Mouse (Mus musculus): ENCODE data around the gene Plau. TPM values are rescaled to one million over a fixed set of nuclear protein-coding genes. Genes with fewer than 3 reads are reported as not detected.

The Plau gene
- polyA plus RNA-seq, 1 experiment from 2014 or later: 0.88 TPM

- Histone ChIP-seq H3K4me2 (peak within 1 kb of the TSS; percentile 86), H3K4me3 (ENCODE audit: low read depth, low read length) (peak within 1 kb of the TSS; percentile 91), H3K36me3 (ENCODE audit: control insufficient read depth, insufficient read depth, low read length) (peaks cover 13% of the 10 kb centered on the region), H3K27ac (ENCODE audit: low read depth, low read length) (peak within 1 kb of the TSS; percentile 62), H3K4me1 (replicated peaks; ENCODE audit: control insufficient read depth, insufficient read depth, low read length) (peaks cover 27% of the 10 kb centered on the region), H3K9me3 (ENCODE audit: control insufficient read depth, low read length) (no peaks in the 10 kb centered on the region), H3K9ac (ENCODE audit: low read depth, low read length) (peak within 1 kb of the TSS; percentile 79), H3K27me3 (replicated peaks; ENCODE audit: control insufficient read depth, insufficient read depth, low read length) (no peaks in the 10 kb centered on the region)
- under 1% methylated on average over 39 of the region's 76 CpGs for WGBS
- peak; percentile 91 for ATAC-seq (replicated peaks; ENCODE audit: low FRiP score)
- peak; percentile 84 for DNase-seq (ENCODE audit: low spot score)
These were observed 42.5 kb upstream of the Plau start, which contains the start of gene Camk2g for GRCm38 (mm10) chr14:20793758-20794531. Gene Camk2g, minus strand, starts transcription at chr14:20794088.

DNA sequence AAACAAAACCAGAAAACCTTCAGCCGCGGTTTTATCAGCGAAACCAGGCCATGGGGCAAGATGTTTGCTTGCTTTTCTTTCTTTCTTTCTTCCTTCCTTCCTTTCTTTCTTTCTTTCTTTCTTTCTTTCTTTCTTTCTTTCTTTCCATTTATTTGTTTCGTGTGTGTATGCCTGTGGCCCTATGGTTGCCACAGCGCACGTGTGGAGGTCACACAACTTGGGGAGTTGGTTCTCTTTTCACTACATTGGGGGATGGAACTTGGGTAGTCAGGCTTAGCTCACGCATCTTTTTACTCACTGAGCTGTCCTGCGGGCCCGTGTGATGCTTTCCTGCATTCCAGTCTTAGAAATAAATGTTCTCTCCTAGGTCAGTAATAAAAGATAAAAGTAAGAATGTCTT lies 41.9 kb upstream of the Plau start:
- no peak for DNase-seq (ENCODE audit: low spot score)
- no peak for ATAC-seq (replicated peaks; ENCODE audit: low FRiP score)
- no peaks in the 10 kb centered on the region for H3K27me3 ChIP-seq (replicated peaks; ENCODE audit: control insufficient read depth, insufficient read depth, low read length)
- H3K36me3 ChIP-seq (ENCODE audit: control insufficient read depth, insufficient read depth, low read length): peaks cover 13% of the 10 kb centered on the region
- WGBS: 6% methylated on average over 9 of the region's 9 CpGs
- H3K9me3 ChIP-seq (ENCODE audit: control insufficient read depth, low read length): no peaks in the 10 kb centered on the region
- H3K4me1 ChIP-seq (replicated peaks; ENCODE audit: control insufficient read depth, insufficient read depth, low read length): peaks cover 27% of the 10 kb centered on the region
- no peak overlapping the region for H3K27ac ChIP-seq (ENCODE audit: low read depth, low read length)
- peak overlapping the region; percentile 86 for H3K4me2 ChIP-seq
- peak overlapping the region; percentile 69 for H3K9ac ChIP-seq (ENCODE audit: low read depth, low read length)
- peak overlapping the region; percentile 91 for H3K4me3 ChIP-seq (ENCODE audit: low read depth, low read length)

- DNase-seq (ENCODE audit: low spot score): no peak
- H3K4me3 ChIP-seq (ENCODE audit: low read depth, low read length): no peak overlapping the region
- no peak for ATAC-seq (replicated peaks; ENCODE audit: low FRiP score)
- no peak overlapping the region for H3K27ac ChIP-seq (ENCODE audit: low read depth, low read length)
- peaks cover 9% of the 10 kb centered on the region for H3K36me3 ChIP-seq (ENCODE audit: control insufficient read depth, insufficient read depth, low read length)
- H3K9me3 ChIP-seq (ENCODE audit: control insufficient read depth, low read length): no peaks in the 10 kb centered on the region
- WGBS: 50% methylated on average over 9 of the region's 9 CpGs
- peaks cover 27% of the 10 kb centered on the region for H3K4me1 ChIP-seq (replicated peaks; ENCODE audit: control insufficient read depth, insufficient read depth, low read length)
- H3K4me2 ChIP-seq: peak overlapping the region; percentile 86
- H3K9ac ChIP-seq (ENCODE audit: low read depth, low read length): no peak overlapping the region
- H3K27me3 ChIP-seq (replicated peaks; ENCODE audit: control insufficient read depth, insufficient read depth, low read length): no peaks in the 10 kb centered on the region
These were observed 40.9 kb upstream of the Plau start for GRCm38 (mm10) chr14:20795423-20796152.

GRCm38 (mm10) chr14:20796170-20796569 lies 40.3 kb upstream of the Plau start:
- Histone ChIP-seq H3K9me3 (ENCODE audit: control insufficient read depth, low read length) (no peaks in the 10 kb centered on the region), H3K4me3 (ENCODE audit: low read depth, low read length) (no peak overlapping the region), H3K4me2 (no peak overlapping the region), H3K4me1 (replicated peaks; ENCODE audit: control insufficient read depth, insufficient read depth, low read length) (peaks cover 27% of the 10 kb centered on the region), H3K36me3 (ENCODE audit: control insufficient read depth, insufficient read depth, low read length) (peaks cover 5% of the 10 kb centered on the region; the same call in 1 of the 2 replicates), H3K9ac (ENCODE audit: low read depth, low read length) (no peak overlapping the region), H3K27me3 (replicated peaks; ENCODE audit: control insufficient read depth, insufficient read depth, low read length) (no peaks in the 10 kb centered on the region), H3K27ac (ENCODE audit: low read depth, low read length) (no peak overlapping the region)
- 70% methylated on average over 8 of the region's 8 CpGs for WGBS
- DNase-seq (ENCODE audit: low spot score) (no peak), ATAC-seq (replicated peaks; ENCODE audit: low FRiP score) (no peak)

- Histone ChIP-seq H3K4me2 (no peak overlapping the region), H3K27ac (ENCODE audit: low read depth, low read length) (no peak overlapping the region), H3K4me1 (replicated peaks; ENCODE audit: control insufficient read depth, insufficient read depth, low read length) (peaks cover 24% of the 10 kb centered on the region), H3K4me3 (ENCODE audit: low read depth, low read length) (no peak overlapping the region), H3K9ac (ENCODE audit: low read depth, low read length) (no peak overlapping the region), H3K27me3 (replicated peaks; ENCODE audit: control insufficient read depth, insufficient read depth, low read length) (no peaks in the 10 kb centered on the region), H3K36me3 (ENCODE audit: control insufficient read depth, insufficient read depth, low read length) (0 out of 2 replicates have a peak, but pooled peaks cover 1% of the 10 kb centered on the region), H3K9me3 (ENCODE audit: control insufficient read depth, low read length) (no peaks in the 10 kb centered on the region)
- DNase-seq (ENCODE audit: low spot score): no peak
- no peak for ATAC-seq (replicated peaks; ENCODE audit: low FRiP score)
- 72% methylated on average over 8 of the region's 8 CpGs for WGBS
These were observed 39.8 kb upstream of the Plau start for GRCm38 (mm10) chr14:20796643-20797042.

DNA sequence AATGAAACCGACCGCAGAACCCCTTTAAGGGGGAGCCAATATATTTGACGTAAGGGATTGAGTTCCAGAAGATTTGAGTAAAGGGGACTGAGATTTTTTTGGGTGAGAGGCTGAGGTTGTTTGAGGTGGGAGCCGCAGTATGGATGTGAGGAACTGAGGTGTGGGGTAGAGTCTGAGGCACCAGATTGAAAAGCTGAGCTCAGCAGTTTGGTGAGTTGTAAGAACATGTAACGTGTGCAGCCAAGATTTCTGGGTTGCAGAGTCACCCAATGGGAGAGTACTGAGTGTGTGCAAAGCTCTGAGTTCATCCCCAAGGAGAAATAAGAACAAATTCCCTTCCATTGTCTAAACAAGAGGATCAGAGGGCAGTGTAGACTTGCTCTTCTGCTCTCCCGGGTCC lies 38.2 kb upstream of the Plau start:
- WGBS: 81% methylated on average over 6 of the region's 6 CpGs
- DNase-seq (ENCODE audit: low spot score): no peak
- no peaks in the 10 kb centered on the region for H3K36me3 ChIP-seq (ENCODE audit: control insufficient read depth, insufficient read depth, low read length)
- H3K27ac ChIP-seq (ENCODE audit: low read depth, low read length): no peak overlapping the region
- H3K4me1 ChIP-seq (replicated peaks; ENCODE audit: control insufficient read depth, insufficient read depth, low read length): peaks cover 12% of the 10 kb centered on the region
- H3K4me2 ChIP-seq: peak overlapping the region; percentile 15; the same call in 1 of the 2 replicates
- H3K9ac ChIP-seq (ENCODE audit: low read depth, low read length): no peak overlapping the region
- H3K4me3 ChIP-seq (ENCODE audit: low read depth, low read length): no peak overlapping the region
- H3K9me3 ChIP-seq (ENCODE audit: control insufficient read depth, low read length): no peaks in the 10 kb centered on the region
- H3K27me3 ChIP-seq (replicated peaks; ENCODE audit: control insufficient read depth, insufficient read depth, low read length): no peaks in the 10 kb centered on the region
- ATAC-seq (replicated peaks; ENCODE audit: low FRiP score): no peak

DNA sequence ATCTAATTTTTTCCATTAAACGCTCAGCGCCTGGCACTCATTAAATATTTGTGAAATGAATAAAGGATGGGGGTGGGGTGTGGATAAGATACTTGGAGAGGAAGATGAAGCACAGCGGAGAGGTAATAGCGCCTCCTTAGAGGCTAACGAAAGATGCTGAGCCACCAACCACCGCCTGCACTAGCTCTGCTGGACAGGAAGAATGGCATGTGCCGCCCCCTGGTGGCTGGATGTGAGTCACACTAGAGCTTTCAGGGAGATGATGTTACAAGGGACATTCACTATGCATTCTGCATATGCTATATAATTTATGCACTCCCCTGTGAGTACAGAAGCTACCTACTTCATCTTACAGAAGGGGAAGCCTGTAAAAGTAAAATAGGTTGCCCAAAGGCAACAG lies 37.7 kb upstream of the Plau start:
- ATAC-seq (replicated peaks; ENCODE audit: low FRiP score): no peak
- Histone ChIP-seq H3K27ac (ENCODE audit: low read depth, low read length) (no peak overlapping the region), H3K9ac (ENCODE audit: low read depth, low read length) (no peak overlapping the region), H3K4me2 (peak overlapping the region; percentile 15; the same call in 1 of the 2 replicates), H3K4me1 (replicated peaks; ENCODE audit: control insufficient read depth, insufficient read depth, low read length) (peaks cover 12% of the 10 kb centered on the region), H3K27me3 (replicated peaks; ENCODE audit: control insufficient read depth, insufficient read depth, low read length) (no peaks in the 10 kb centered on the region), H3K4me3 (ENCODE audit: low read depth, low read length) (no peak overlapping the region), H3K9me3 (ENCODE audit: control insufficient read depth, low read length) (no peaks in the 10 kb centered on the region), H3K36me3 (ENCODE audit: control insufficient read depth, insufficient read depth, low read length) (no peaks in the 10 kb centered on the region)
- 10% methylated on average over 7 of the region's 7 CpGs for WGBS
- DNase-seq (ENCODE audit: low spot score): peak; percentile 79

GRCm38 (mm10) chr14:20802926-20803605 lies 33.4 kb upstream of the Plau start:
- WGBS: 33% methylated on average over 2 of the region's 2 CpGs
- Histone ChIP-seq H3K4me2 (no peak overlapping the region), H3K4me1 (replicated peaks; ENCODE audit: control insufficient read depth, insufficient read depth, low read length) (no peaks in the 10 kb centered on the region; the same call in 1 of the 2 replicates), H3K27ac (ENCODE audit: low read depth, low read length) (no peak overlapping the region), H3K9me3 (ENCODE audit: control insufficient read depth, low read length) (no peaks in the 10 kb centered on the region), H3K27me3 (replicated peaks; ENCODE audit: control insufficient read depth, insufficient read depth, low read length) (no peaks in the 10 kb centered on the region), H3K36me3 (ENCODE audit: control insufficient read depth, insufficient read depth, low read length) (no peaks in the 10 kb centered on the region), H3K9ac (ENCODE audit: low read depth, low read length) (no peak overlapping the region), H3K4me3 (ENCODE audit: low read depth, low read length) (no peak overlapping the region)
- DNase-seq (ENCODE audit: low spot score) (no peak), ATAC-seq (replicated peaks; ENCODE audit: low FRiP score) (peak; percentile 57)
